Mouse (Mus musculus) cerebellum, adult 18-20 months (tissue): Measurements from ENCODE around the gene Rhd.

Experiments
- DNase-seq, 2 experiments: peaks; one replicate each; pipeline ENCODE4 v3.0.0; 2021

Rhd gene

DNA sequence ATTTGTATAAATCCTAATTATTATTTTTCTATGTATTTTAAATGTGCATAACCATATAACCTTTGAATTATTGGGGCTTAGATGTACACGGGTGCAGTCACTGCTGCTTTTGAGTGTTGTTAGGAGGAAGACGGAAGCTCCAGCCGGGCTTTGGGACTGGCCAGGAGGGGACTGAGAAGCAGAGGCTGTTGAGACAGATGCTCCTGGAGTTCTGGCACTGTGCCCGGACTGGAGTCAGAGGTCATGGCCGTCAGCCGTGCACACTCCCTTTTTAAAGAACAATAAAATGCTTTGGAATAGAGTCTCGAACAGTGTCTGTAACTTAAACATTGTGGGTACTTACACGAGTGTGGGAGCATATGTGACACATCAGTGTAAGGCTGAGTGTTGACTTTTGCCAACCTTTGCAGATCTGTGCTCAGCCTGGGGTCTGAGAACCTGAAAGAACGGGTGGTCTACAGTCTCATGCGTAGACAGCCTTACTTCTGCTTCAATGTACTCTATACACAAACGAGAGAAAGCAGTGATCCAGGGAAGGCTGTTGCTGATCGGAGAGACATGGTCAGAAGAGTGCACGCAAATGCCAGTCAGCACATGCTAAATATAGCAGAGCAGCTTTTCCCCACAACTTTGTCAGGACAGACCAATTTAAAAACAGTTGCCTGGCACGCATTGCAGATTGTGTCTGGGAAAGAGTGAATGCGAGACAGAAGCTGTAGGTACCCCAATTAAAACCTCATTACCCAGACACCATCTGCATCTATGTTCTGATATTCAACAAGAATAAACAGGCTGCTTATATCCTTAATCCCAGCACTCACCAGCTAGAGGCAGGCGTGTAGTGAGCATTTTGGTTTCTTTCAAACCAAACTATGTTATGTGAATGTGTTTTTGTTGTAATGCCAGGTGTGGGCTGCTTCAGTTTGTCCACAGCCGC is 73.2 kb downstream of the Rhd start:
- no peak for DNase-seq

GRCm38 (mm10) chr4:134939900-134940299 is 75.6 kb downstream of the Rhd start:
- DNase-seq, result no peak

DNA sequence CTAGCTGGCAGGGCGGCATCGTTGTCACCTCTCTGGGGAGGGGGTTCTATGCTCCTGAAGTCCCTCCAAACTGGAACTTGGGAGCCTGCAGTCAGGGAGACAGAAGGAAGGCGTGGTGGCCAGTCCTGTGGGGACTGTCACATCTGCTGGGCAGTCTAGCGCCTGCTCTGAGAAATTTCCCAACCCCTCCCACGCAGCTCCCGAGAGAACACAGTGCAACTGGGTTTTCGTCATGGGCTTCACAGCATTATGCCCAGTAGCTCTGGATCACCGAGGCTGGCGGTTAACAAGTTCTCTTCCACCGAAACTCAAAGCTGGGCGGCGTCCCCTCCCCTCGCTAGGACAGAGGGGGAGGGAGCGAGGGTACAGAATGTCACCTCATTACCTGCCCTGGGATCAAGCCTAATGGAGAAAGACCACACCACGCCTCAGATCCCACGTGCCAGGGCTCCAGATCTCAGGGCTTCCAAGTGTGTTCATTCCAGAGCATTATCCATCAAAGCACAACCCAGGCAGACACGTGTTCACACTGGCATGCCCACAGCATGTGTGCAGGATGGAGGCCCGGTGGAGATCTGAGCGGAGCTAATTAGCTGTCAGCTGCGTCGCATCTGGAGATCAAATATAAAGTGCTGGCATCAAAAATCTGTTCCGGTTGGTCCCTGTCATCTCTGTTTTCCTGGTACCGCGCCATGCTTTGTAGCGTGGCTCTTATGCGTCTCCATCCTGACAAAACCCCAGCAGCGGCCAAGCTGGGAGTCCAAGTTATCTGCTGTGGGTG is 79.6 kb downstream of the Rhd start:
- no peak for DNase-seq
